Mouse (Mus musculus): Measurements from ENCODE around the gene Srgap1.

Srgap1 gene

DNA sequence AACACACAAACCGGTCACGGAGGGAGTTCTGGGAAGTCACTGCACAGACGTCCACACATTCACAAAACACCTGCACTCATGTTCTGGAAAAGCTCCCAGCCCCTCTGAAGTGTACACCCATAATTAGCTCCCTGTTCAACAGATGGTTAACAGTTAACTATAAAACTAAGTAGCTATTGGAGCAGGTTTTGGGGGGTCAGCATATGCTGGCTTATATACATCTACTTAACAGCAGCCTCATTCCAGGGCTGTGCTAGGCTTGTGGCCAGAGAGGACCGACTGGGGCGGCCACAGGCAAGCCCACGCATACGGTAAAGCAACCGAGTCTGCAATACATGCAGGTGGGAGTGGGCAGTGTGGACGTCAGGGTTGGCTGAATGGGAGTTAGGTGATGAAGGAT lies 169.2 kb downstream of the Srgap1 start:
- no peak for DNase-seq (ENCODE audit: low spot score)

DNA sequence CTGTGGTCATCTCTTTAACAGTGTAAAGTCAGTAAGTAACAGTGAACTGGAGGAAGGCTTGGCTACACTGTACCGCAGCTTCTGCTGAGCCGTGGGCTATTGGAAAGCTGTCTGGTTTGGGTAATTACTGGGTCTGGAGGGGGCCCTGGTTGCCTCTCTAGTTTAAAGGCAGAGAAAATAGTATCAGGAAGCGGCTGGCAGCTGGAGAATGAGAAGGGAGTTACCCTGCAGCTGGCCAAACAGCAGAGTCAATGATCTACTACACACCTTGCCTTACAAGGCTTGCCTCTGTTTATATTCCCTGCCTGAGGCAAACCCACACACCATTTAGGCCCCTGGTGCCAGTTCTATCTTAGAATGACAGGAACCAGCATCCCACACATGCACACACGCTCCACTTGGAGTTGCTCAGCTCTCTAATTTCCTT lies 174.0 kb downstream of the Srgap1 start:
- DNase-seq (ENCODE audit: low spot score) = no peak

DNA sequence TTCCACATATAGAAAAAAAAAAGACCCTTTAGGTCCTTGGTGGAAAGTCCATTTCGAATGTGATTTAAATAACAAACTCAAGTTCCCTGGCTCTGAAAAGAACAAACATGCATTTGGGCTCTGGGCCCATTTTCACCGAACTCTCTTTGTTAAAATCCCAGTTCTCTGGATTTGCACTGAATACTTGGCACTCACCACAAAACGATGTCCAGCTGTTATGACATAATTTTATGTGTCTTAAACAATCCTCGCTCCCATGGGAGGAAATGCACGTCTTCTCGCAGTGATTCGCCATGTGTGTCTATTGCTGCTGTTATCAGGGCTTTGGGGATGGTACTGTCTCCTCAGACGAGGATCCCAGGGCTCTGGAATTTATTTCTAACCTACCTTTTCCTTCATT lies 177.2 kb downstream of the Srgap1 start:
- DNase-seq (ENCODE audit: low spot score) = no peak

DNA sequence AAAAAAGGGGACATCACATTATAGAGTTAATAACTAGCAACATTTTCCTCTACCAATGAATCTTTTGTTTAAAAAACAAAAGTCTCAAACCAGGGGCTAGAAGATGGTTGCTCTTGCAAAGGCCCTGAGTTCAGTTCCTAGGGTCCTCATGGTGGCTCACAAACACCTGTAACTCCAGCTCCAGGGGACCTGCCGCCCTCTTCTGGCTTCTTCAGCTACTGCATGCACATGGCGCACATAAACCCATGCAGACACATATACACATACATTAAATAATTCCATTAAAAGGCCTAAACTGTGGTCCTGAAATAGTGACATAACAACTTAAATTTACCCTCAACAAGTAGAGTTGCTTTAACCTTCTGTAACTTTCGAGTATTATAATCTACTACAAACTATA lies 178.9 kb downstream of the Srgap1 start:
- no peak for DNase-seq (ENCODE audit: low spot score)

DNA sequence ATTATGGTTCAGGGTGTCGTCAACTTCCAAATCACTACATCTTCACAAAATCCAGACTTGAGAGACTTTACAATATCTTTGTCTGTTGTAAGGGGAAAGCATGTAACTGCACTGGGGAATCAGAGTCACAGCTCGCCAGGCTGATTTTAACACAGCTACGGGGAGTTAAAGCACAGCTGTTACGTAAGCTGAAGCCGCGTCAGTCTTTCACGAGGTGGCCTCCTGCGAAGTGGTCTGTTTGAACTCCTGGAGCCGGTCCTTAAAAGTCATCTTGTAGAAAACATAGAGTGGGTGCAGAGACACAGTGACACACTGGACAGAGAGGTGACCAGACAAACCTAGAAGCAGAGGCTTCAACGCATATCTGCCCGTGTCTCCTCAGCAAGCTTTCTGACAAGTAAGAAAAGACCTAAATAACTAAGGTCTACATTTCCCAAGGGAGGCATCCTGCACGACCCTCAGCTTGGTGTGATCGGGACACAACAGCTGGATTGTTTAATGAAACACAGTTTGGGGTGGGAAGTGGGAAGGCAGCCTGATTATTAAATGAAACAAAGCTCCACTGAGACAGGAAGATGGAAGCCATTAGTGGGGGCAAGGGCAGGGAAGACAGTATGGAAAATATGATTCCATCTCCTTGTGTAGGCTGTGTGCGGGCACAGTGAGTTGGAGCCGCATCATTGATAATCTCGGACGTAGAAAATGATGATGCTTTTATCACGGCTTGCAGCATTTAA lies 181.4 kb downstream of the Srgap1 start:
- no peak for DNase-seq (ENCODE audit: low spot score)

DNA sequence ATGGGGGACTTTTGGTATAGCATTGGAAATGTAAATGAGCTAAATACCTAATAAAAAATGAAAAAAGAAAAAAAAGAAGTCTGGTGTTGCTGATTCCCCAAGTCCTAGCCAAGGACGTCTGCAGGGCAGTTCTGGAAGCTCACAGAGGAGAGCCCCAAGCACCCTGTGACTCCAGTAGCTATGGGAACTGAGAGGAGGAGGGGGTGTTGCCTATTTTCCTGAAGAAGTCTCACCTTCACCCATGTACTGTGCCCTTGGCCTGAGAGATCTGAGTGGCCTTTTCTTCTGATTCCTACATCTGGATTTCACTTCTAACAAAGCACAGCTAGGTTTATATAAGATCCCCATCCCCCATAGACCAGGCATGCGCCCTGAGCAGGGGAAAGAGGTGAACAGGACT lies 186.2 kb downstream of the Srgap1 start:
- DNase-seq (ENCODE audit: low spot score) = no peak

DNA sequence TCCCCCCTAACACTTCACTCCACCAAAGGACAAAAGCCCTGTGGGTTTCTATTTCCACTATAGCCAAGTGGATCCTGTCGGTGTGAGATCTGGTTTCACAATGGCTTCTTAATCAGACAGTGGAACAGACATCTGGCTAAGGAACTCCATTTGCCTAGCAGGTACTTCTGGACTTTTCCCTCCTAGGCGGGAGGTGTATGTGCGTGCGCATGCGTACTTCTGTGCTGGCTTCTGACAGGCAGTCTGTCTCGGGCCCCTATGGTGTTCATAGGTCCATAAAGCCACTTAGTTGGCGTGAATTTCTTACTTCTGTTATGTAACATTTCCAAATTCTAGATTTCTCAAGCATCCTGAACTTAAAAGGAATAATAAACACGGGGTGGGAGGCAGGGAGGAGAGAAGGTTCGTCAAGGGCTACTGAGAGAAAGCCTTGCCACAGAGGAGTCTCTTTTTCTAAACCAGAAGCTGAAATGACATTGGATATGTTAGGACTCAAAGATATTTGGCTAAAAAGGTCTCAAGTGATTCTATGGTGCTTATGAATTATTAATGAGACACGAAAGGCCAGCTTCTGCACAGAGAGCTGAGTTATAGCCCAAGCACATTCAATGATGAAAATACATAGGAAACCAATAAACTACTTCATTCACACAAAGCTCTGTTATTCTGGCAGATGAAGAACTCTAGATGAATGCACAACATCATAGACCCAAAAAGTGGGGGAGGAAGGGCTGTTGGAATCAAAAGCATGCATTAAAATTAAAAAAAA lies 187.1 kb downstream of the Srgap1 start:
- DNase-seq (ENCODE audit: low spot score) = no peak

DNA sequence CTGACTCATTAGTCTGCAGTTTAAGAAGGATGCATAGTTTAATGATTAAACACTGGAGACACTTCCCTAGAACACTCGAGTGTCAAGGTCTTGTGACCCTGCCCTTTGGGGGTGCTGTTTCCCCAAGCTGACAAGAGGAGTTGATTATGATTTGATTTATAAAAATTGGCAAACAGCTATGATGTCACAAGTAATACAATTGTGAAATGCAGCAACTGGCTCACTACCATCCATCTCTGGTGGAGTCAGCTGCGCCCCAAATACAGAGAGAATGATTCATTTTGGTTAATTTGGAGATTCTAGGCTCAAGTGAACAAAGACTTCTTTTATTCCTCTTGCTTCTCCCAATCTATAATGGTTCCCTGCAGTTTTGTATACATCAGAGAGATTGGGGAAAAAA lies 188.2 kb downstream of the Srgap1 start:
- DNase-seq (ENCODE audit: low spot score) = peak; percentile 30

DNA sequence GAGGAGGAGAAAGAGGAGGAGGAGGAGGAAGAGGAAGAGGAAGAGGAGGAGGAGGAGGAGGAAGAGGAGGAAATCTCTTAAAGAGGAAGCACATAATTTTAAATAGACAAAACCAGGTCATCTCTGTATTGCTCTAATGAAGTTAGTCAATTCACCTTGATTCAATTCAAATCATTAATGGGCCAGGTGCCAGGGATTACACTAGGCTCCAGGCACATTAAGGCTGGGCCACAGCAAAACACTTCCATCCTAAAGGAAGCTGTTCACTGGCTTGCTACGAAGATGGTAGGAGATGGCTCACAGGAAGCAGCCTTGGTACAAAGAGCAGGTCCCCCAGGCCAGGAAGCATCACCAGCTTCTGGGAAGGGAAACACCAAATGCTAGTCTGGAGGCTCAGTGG lies 189.0 kb downstream of the Srgap1 start:
- DNase-seq (ENCODE audit: low spot score) = no peak

DNA sequence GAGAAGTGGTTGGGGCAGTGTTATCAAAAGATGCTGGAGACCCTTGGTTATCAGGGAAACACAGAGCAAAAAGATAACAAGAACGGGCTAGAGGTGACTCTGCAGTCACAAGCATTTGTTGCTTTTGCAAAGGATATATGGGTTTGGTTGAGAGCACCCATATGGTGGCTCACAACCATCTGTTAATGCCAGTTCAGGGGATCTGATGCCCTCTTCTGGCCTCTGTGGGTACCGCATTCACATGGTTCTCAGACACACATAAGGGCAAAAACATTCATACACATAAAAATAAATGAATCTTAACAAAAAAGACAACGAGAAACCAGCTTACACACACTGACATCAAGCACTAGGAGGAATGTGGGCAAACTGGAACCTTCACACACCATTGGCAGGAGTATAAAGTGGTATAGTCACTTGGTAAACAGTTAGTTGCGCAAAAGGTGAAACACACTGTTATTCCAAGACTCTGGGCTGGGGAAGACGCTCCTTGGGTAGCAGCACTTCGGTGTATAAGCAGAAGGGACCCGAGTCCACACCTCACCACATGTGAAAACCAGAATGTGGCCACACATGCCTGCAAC lies 191.2 kb downstream of the Srgap1 start:
- DNase-seq (ENCODE audit: low spot score) = no peak

DNA sequence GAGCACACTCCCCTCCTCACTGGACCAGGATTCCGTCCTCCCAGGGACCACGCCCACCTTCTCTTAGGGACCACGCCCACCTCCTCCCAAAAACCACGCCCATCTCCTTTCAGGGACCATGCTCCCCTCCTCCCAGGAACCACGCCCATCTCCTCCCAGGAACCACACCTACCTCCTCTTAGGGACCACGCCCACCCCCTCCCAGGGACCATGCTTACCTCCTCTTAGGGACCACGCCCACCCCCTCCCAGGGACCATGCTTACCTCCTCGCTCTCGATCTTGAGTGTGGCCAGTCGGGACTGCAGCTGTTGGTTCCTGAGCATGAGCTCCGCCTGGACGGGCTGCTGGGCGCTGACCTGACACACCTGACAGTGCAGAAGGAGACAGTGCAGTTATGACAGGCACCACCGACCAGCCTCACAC lies 193.7 kb downstream of the Srgap1 start:
- DNase-seq (ENCODE audit: low spot score) = no peak

DNA sequence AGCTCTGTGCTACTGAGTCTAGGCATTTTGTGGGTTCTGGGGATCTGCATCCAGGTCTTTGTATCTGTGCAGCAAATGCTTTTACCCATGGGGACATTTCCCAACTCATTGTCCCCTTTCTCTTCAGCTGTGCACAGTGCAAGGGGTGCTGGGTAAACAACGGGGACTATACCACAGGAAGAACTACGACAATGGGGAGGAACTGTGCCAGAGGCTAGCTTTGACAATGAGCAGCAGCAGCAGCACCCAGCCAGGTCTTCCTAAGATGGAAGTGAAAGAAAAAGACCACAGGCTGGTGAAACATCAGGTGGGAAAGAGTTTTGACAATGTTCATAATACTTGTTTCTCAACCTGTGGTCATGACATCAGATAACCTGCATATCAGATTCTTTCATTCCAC lies 197.6 kb downstream of the Srgap1 start:
- no peak for DNase-seq (ENCODE audit: low spot score)

DNA sequence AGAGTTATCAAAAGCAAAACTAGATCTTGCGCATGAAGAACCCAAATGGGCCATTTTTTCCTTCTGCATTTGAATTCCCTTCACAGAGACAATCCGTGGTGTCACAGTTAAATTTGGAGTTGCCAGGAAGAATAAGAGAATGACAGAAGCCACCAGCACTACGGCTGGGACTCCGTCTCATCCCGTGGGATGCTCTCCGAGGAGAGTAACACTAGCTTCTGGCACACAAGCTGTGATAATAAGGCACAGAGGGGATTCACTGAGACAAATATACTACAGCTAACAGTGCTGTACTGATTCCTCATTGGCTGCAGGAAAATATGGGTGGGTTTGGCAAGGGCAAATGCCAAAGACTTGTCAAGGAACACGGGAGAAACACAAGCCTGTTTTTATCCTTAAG lies 201.4 kb downstream of the Srgap1 start:
- DNase-seq (ENCODE audit: low spot score) = no peak

DNA sequence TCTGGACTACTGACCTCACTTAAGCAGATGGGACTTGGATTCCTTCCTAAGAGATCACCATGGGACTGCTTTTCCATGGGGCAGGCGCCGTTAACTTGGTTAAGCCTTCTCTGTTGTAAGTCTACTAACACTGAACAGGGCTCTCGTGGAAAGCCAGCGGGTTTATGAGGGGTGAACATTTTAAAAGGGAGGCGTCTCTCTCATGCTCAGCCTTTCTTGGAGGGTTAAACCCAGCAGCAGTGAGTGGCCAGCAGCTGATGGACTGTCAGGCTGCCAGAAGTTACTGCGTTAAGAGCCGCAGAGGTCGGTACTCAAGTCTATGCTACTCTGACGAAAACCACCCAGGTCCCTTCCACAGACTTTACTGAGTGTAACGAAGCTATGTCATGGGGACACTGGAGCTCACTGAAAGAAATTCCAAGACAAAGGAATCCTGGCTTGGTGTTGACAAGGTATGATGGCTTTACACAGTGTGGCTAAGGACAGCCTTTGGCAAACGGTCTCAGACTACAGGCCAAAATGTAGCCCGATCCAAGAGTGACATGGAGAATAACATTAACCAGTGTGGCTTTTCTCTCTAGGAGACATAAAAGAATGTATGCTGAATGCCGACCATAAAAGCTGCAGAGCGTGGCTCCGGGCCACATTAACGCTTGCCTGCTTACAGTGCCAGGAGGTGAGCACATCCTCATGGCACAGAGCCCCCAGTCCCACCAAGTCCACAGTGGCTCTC lies 209.8 kb downstream of the Srgap1 start:
- no peak for DNase-seq (ENCODE audit: low spot score)

DNA sequence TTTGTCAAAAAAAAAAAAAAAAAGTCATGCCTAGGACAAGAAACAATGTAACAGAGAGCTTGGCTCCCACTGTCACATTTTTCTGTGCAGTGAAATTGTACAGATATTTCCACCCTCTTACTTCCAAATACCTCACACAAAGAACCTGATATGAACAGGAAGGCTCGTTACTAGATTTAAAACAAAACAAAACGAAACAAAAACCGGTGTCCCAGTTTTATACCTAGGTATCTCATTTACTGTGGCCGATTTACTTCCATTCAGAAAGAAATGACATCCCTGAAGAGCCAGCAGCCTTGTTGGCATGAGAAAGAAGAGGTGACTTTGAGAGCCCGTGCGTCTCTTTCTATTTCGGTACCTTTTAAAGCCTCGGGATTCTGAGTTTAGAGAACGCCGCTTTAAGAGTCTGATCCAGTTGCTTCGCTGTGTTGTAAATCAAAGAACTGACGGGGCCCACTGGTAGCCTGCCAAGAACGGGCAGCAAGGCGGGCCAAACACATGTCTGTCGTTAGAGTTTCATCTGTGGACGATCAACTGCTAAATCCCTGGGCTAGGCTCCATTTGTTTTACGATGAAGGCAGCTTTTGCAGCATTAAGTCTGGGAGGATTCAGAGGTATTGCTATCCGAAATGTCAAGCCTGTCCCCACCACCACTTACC lies 210.5 kb downstream of the Srgap1 start:
- no peak for DNase-seq (ENCODE audit: low spot score)

DNA sequence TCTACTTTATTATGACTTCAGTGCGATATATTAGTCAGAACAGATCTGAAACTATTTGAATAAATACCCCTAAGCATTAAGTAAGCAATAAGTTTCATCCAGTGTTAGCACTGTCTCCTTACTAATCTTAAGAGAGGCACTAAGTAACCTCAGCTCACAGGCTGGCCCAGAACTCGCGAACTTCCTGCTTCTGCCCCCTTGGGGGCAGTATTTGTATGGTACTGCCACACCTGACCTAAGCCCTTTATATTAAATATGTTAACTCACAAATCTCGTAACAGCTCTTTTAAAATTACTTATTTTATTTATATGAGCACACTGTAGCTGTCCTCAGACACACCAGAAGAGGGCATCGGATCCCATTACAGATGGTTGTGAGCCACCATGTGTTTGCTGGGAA lies 213.7 kb downstream of the Srgap1 start:
- DNase-seq (ENCODE audit: low spot score) = no peak

DNA sequence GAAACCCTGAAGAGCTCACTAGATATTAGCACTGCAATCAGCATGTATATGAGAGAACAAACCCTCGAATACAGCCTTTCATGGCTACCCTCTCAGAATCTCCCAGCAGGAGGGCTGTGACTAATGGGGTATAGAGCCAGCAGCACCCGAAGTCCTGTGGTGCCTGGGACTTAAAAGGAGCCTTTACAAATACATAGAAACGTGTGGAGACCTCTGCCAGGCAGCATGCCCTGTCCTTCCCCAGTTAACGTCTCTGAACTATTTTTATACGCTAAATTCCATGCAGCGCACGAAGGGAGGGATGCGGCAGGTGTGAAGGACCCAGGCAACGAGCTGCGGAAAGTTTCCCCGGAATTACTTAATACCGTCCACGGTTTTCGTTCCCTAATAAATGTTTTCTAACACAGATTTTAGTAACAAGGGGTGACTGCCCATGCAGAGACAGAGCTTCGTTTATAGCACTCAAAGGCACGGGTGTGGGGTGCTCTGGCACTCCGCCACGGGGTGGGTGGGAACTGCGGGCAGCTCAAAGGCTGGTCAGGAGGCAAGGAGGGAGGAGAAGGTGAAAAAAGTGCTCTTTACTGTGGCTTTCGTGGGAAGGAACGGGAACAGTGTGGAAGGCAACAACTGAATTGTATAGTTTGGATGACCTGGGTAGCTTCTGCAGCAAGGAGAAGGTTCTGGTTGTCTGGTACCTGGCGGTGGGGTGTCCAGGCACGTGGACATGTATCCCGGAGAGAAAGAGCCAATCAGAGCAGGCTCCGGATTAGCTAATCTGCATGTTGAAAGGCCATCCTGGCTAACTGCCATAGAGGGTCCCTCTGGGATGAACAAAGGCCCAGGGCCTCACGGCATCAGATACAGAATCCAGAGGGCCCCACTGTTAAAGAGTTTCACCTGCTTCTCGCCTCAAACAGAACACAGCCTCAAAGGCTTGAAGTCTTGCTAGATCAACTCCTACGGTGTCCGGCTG lies 216.5 kb downstream of the Srgap1 start:
- no peak for DNase-seq (ENCODE audit: low spot score)

DNA sequence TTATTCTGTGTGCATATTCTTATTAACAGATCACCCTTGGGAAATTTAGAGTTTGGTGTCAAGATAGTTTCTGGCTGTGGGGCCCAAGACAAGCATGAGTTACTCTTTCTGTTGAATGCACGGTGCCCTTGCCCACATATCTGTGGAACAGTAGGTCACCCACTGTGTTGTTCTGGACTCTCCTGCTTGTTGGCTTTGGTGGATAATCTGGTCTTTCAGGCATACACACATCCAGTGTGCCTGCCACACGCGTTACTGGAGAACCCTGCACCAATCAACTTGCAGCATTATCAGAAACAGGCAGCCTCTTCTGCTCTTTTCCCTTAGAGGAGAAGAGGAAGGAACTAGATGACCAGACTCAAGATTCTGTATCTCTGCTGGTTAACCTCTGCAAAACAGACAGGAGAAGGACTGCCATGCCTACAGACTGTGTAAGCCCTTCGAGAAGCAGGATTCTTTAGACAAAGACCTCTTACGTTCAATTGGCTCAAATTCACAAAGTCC lies 217.3 kb downstream of the Srgap1 start:
- DNase-seq (ENCODE audit: low spot score) = no peak

DNA sequence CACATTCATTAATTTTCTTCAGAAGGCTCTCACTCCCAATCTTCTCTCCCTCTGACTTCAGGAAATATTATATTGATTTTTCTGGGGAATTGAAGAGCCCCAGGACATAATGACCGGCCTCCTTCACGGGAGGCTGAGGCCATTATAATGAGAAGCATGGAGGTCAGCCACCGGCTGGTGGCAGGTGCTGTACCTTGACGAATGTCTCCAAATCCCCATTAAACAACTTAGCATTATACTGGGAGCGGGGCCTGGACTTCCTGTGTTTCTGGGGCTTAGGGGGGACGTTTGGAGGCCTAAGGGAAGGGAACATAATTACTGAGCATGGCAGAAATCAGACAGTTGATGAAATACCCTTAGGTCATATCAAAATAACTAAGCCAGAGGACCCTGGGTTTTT lies 218.1 kb downstream of the Srgap1 start:
- no peak for DNase-seq (ENCODE audit: low spot score)

DNA sequence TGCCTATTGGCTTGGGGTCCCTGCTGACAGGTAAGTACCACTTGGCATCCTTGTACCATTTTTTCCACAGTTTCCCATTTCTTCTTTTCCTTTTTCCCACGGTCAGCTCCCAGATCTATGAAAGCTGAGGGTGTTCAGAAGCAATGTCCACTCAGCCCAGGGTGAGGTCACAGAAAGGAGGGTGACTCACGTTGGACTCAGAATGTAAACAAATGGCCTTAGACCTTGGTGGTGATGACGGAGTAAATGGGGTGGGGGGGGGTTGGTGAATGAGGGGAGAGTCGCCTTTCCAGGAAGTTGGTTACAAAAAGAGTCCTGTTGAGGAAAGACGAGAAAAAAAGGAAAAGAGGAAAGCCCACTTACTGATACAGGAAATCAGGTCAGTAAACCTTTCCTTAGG lies 224.4 kb downstream of the Srgap1 start:
- no peak for DNase-seq (ENCODE audit: low spot score)

DNA sequence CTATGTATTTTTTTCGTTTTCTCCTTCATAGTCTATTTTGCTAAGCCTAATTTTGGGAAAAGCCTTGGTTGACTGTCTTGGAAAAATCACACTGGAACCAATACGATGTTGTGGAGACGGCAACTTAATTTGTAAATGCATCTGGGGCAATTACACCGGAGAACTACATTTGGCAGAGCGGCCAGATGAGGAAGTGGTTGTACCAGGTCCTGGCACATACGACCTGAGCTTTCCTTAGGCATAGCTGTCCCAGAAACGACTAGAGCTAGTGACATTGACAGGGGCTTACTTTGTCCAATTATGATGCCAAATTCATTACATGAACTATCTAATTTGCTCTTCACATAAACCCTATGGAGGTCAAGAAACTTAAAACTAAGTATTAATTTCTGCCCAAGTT lies 226.3 kb downstream of the Srgap1 start:
- DNase-seq (ENCODE audit: low spot score) = no peak
